Mouse (Mus musculus): ENCODE measurements around the gene Cdk15. TPM values are rescaled to one million over a fixed set of nuclear protein-coding genes. Genes with fewer than 3 reads are reported as not detected.
A peak's percentile ranks its signal among the peaks of the same experiment; 100 is the strongest.

Cdk15 gene
- 0.44 and 0.63 TPM in 2 replicates for polyA plus RNA-seq (2015; fragmentation: Nextera tagmentation; extraction: Ambion mirVana)

GRCm38 (mm10) chr1:59256751-59257231 lies at the start of gene Cdk15:
Cdk15 (plus strand) TSS chr1:59256906.
- H3K9ac ChIP-seq, result no peak within 1 kb of the TSS
- no peaks in the 10 kb centered on the region for H3K36me3 ChIP-seq
- 9% methylated on average over 13 of the region's 13 CpGs for WGBS
- no peaks in the 10 kb centered on the region for H3K27me3 ChIP-seq
- H3K27ac ChIP-seq, result peak within 1 kb of the TSS; percentile 38; the same call in 1 of the 2 replicates
- H3K4me1 ChIP-seq, result peaks cover 20% of the 10 kb centered on the region
- no peak for ATAC-seq (ENCODE audit: insufficient number of reproducible peaks, low FRiP score, low TSS enrichment, low read depth)
- H3K9me3 ChIP-seq, result no peaks in the 10 kb centered on the region
- no peak within 1 kb of the TSS for H3K4me3 ChIP-seq
- peak within 1 kb of the TSS; percentile 19; the same call in 1 of the 2 replicates for H3K4me2 ChIP-seq

GRCm38 (mm10) chr1:59208331-59208730 lies 48.4 kb upstream of the Cdk15 start:
- Histone ChIP-seq H3K27ac (no peak overlapping the region), H3K9ac (no peak overlapping the region), H3K27me3 (no peaks in the 10 kb centered on the region), H3K36me3 (peaks cover 24% of the 10 kb centered on the region), H3K4me3 (no peak overlapping the region), H3K4me1 (no peaks in the 10 kb centered on the region), H3K9me3 (no peaks in the 10 kb centered on the region), H3K4me2 (no peak overlapping the region)
- WGBS, result 89% methylated on average over 1 of the region's 1 CpGs
- no peak for ATAC-seq (ENCODE audit: insufficient number of reproducible peaks, low FRiP score, low TSS enrichment, low read depth)

- Histone ChIP-seq H3K4me1 (no peaks in the 10 kb centered on the region), H3K27ac (no peak overlapping the region), H3K9me3 (no peaks in the 10 kb centered on the region), H3K4me2 (no peak overlapping the region), H3K4me3 (no peak overlapping the region), H3K9ac (no peak overlapping the region), H3K36me3 (peaks cover 31% of the 10 kb centered on the region), H3K27me3 (no peaks in the 10 kb centered on the region)
- 83% methylated on average over 4 of the region's 4 CpGs for WGBS
- ATAC-seq (ENCODE audit: insufficient number of reproducible peaks, low FRiP score, low TSS enrichment, low read depth), result no peak
These were observed 45.1 kb upstream of the Cdk15 start for GRCm38 (mm10) chr1:59211651-59212050.

DNA sequence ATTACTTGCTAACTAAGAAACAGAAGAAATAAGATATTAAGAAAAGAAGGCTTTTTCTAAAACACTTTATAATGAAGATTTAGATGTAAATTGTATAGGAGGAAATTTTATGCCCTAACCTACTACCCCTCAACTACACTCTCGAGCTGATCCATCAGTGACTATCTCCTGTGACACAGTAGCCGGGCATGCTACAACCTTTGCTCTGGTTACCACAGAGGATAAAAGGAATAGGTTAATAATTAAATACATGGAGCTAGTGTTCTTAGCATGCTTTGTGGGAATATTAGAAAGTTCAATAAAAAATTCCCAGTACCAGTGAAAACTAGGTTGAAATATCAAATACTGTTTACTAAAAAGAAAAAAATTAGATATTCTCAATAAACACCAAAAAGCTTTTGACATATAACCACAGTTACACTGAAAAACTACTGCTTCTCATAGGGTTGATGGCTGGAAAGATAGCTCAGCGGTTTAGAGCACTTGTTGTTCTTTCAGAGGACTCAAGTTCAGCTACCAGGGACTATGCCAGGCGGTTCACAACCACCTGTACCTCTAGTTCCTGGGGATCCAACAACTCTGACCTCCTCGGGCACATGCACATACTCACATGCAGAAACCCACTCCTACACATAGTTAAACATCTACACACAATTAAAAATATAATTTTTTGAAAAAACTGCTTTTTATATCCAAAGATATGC lies 44.5 kb upstream of the Cdk15 start:
- 83% methylated on average over 5 of the region's 5 CpGs for WGBS
- H3K27ac ChIP-seq, result no peak overlapping the region
- no peaks in the 10 kb centered on the region for H3K9me3 ChIP-seq
- no peak overlapping the region for H3K4me2 ChIP-seq
- no peaks in the 10 kb centered on the region for H3K27me3 ChIP-seq
- ATAC-seq (ENCODE audit: insufficient number of reproducible peaks, low FRiP score, low TSS enrichment, low read depth), result no peak
- no peaks in the 10 kb centered on the region for H3K4me1 ChIP-seq
- no peak overlapping the region for H3K4me3 ChIP-seq
- peaks cover 28% of the 10 kb centered on the region for H3K36me3 ChIP-seq
- H3K9ac ChIP-seq, result no peak overlapping the region

DNA sequence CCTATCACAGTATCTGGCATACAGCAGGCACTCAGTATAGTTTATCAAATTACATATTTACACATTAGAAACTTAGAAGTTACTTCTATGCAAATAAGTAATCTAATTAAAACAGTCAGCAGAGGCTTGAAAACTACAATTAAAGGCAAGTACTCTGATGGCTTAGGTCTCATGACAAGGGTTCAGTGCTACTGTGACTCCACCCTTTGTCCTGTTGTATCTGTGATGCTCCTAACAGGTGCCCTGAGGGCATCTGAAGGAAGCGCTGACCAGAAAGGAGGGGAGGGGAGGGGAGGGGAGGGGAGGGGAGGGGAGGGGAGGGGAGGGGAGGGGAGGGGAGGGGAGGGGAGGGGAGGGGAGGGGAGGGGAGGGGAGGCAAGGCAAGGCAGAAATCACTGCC lies 43.8 kb upstream of the Cdk15 start:
- Histone ChIP-seq H3K27me3 (no peaks in the 10 kb centered on the region), H3K4me1 (no peaks in the 10 kb centered on the region), H3K9me3 (no peaks in the 10 kb centered on the region), H3K4me2 (no peak overlapping the region), H3K9ac (no peak overlapping the region), H3K4me3 (no peak overlapping the region), H3K36me3 (peaks cover 31% of the 10 kb centered on the region), H3K27ac (no peak overlapping the region)
- WGBS, result no CpG with 5 or more reads among the region's 1 CpGs
- no peak for ATAC-seq (ENCODE audit: insufficient number of reproducible peaks, low FRiP score, low TSS enrichment, low read depth)

- no peak overlapping the region for H3K9ac ChIP-seq
- no peak overlapping the region for H3K27ac ChIP-seq
- H3K4me2 ChIP-seq, result no peak overlapping the region
- no peaks in the 10 kb centered on the region for H3K27me3 ChIP-seq
- no peaks in the 10 kb centered on the region for H3K9me3 ChIP-seq
- peaks cover 19% of the 10 kb centered on the region for H3K36me3 ChIP-seq
- no peak overlapping the region for H3K4me3 ChIP-seq
- WGBS, result 97% methylated on average over 11 of the region's 11 CpGs
- H3K4me1 ChIP-seq, result no peaks in the 10 kb centered on the region
- no peak for ATAC-seq (ENCODE audit: insufficient number of reproducible peaks, low FRiP score, low TSS enrichment, low read depth)
These were observed 41.3 kb upstream of the Cdk15 start for GRCm38 (mm10) chr1:59215446-59215845.

- no peak overlapping the region for H3K4me3 ChIP-seq
- H3K27me3 ChIP-seq, result no peaks in the 10 kb centered on the region
- WGBS, result 84% methylated on average over 3 of the region's 3 CpGs
- H3K36me3 ChIP-seq, result peaks cover 12% of the 10 kb centered on the region
- H3K27ac ChIP-seq, result no peak overlapping the region
- no peak overlapping the region for H3K4me2 ChIP-seq
- H3K9ac ChIP-seq, result no peak overlapping the region
- no peaks in the 10 kb centered on the region for H3K9me3 ChIP-seq
- ATAC-seq (ENCODE audit: insufficient number of reproducible peaks, low FRiP score, low TSS enrichment, low read depth), result no peak
- H3K4me1 ChIP-seq, result no peaks in the 10 kb centered on the region
These were observed 36.3 kb upstream of the Cdk15 start for GRCm38 (mm10) chr1:59220371-59220770.

DNA sequence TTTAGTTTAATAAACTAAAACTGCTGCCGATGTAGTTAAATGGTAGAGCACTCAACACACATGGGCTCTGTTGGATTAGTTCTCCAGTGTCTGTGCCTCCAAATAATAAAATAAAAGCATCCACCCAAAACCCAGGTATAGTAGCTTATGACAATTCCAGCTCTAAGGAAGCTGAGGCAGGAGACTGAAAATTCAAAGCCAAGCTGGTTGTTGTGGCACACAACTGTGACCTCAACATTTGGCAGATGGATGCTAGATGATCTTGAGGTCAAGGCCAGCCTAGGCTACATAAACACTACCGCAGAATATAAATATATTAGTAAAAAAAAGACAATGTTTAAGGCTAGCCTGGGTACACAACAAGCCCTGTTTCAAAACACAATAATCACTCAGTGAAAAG lies 35.1 kb upstream of the Cdk15 start:
- WGBS, result 88% methylated on average over 2 of the region's 2 CpGs
- no peak for ATAC-seq (ENCODE audit: insufficient number of reproducible peaks, low FRiP score, low TSS enrichment, low read depth)
- no peak overlapping the region for H3K4me3 ChIP-seq

GRCm38 (mm10) chr1:59222101-59222825 lies 34.4 kb upstream of the Cdk15 start:
- no peak overlapping the region for H3K27ac ChIP-seq
- no peak overlapping the region for H3K9ac ChIP-seq
- no peak overlapping the region for H3K4me2 ChIP-seq
- peaks cover 6% of the 10 kb centered on the region; the same call in 1 of the 2 replicates for H3K36me3 ChIP-seq
- H3K27me3 ChIP-seq, result no peaks in the 10 kb centered on the region
- 86% methylated on average over 7 of the region's 7 CpGs for WGBS
- ATAC-seq (ENCODE audit: insufficient number of reproducible peaks, low FRiP score, low TSS enrichment, low read depth), result no peak
- H3K4me3 ChIP-seq, result no peak overlapping the region
- no peaks in the 10 kb centered on the region for H3K4me1 ChIP-seq
- H3K9me3 ChIP-seq, result no peaks in the 10 kb centered on the region

More for the DNA sequence above, 35.1 kb upstream of the Cdk15 start:
- Histone ChIP-seq H3K4me2 (no peak overlapping the region), H3K27me3 (no peaks in the 10 kb centered on the region), H3K9ac (no peak overlapping the region), H3K36me3 (peaks cover 6% of the 10 kb centered on the region; the same call in 1 of the 2 replicates), H3K9me3 (no peaks in the 10 kb centered on the region), H3K27ac (no peak overlapping the region), H3K4me1 (no peaks in the 10 kb centered on the region)

DNA sequence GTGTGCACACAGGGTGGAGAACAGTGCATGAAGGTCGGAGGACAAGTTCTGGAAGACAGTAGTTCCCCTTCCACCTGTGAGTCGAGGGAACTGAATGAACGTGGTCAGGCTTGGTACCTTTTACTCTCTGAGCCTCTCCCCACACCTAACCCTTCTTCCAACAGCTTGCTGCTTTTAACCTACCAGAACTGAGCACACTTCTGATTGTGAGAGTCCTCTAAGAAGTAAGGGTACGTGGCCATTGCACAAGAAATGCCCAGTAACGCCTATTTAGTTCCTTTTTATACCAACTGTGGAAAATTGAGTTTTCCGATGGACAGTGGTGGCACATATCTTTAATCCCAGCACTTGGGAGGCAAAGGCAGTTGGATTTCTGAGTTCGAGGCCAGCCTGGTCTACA lies 28.2 kb upstream of the Cdk15 start:
- Histone ChIP-seq H3K27me3 (no peaks in the 10 kb centered on the region), H3K36me3 (no peaks in the 10 kb centered on the region; the same call in 1 of the 2 replicates), H3K4me1 (no peaks in the 10 kb centered on the region), H3K9me3 (no peaks in the 10 kb centered on the region), H3K4me3 (no peak overlapping the region), H3K9ac (no peak overlapping the region), H3K27ac (no peak overlapping the region), H3K4me2 (no peak overlapping the region)
- no peak for ATAC-seq (ENCODE audit: insufficient number of reproducible peaks, low FRiP score, low TSS enrichment, low read depth)
- WGBS, result 85% methylated on average over 7 of the region's 7 CpGs

- no peak overlapping the region for H3K9ac ChIP-seq
- no peak for ATAC-seq (ENCODE audit: insufficient number of reproducible peaks, low FRiP score, low TSS enrichment, low read depth)
- H3K27ac ChIP-seq, result no peak overlapping the region
- 26% methylated on average over 4 of the region's 4 CpGs for whole genome bisulfite sequencing
- H3K36me3 ChIP-seq, result no peaks in the 10 kb centered on the region; the same call in 1 of the 2 replicates
- H3K4me2 ChIP-seq, result no peak overlapping the region
- no peaks in the 10 kb centered on the region for H3K9me3 ChIP-seq
- no peak overlapping the region for H3K4me3 ChIP-seq
- H3K27me3 ChIP-seq, result no peaks in the 10 kb centered on the region
- no peaks in the 10 kb centered on the region for H3K4me1 ChIP-seq
These were observed 27.5 kb upstream of the Cdk15 start for GRCm38 (mm10) chr1:59229187-59229586.

- peak; percentile 96 for ATAC-seq (ENCODE audit: insufficient number of reproducible peaks, low FRiP score, low TSS enrichment, low read depth)
- WGBS, result under 1% methylated on average over 57 of the region's 58 CpGs
These were observed 19.8 kb upstream of the Cdk15 start, which contains the start of gene Als2 for GRCm38 (mm10) chr1:59236856-59237441. Als2 (minus strand) TSS chr1:59237231.

More at GRCm38 (mm10) chr1:59236856-59237441, 19.8 kb upstream of the Cdk15 start, which contains the start of gene Als2:
- peak within 1 kb of the TSS; percentile 75 for H3K27ac ChIP-seq
- H3K9ac ChIP-seq, result peak within 1 kb of the TSS; percentile 75
- H3K9me3 ChIP-seq, result no peaks in the 10 kb centered on the region
- no peaks in the 10 kb centered on the region for H3K27me3 ChIP-seq
- H3K4me2 ChIP-seq, result peak within 1 kb of the TSS; percentile 71
- peak within 1 kb of the TSS; percentile 88 for H3K4me3 ChIP-seq
- H3K36me3 ChIP-seq, result no peaks in the 10 kb centered on the region
- H3K4me1 ChIP-seq, result 0 out of 2 replicates have a peak, but pooled peaks cover 4% of the 10 kb centered on the region

Data from limb, embryonic 15.5 days (tissue).